Mouse (Mus musculus): Measurements from ENCODE around the gene Auh.

GRCm38 (mm10) chr13:52863436-52863835 lies 66.0 kb downstream of the Auh start:
- no peak for TF ChIP-seq EP300 (IDR thresholded peaks at IDR 0.05; ENCODE audit: low read depth in 1 of 2, low read length in 2 of 2)
- TF ChIP-seq CTCF (IDR thresholded peaks at IDR 0.05 in 2 of 3, conservative IDR thresholded peaks at IDR 0.05 in 1 of 3; ENCODE audit: control insufficient read depth in 1 of 3, insufficient read depth in 1 of 3, low read depth in 2 of 3, low read length in 3 of 3, poor library complexity in 1 of 3, severe bottlenecking in 1 of 3) = no peak
- no peak for TF ChIP-seq MEF2A (IDR thresholded peaks at IDR 0.05; ENCODE audit: extremely low read depth, insufficient replicate concordance, low read depth, low read length, poor library complexity, severe bottlenecking)
- TF ChIP-seq JUND (IDR thresholded peaks at IDR 0.05; ENCODE audit: low read depth, low read length) = no peak
- no peak for TF ChIP-seq BHLHE40 (IDR thresholded peaks at IDR 0.05; ENCODE audit: borderline replicate concordance, low read depth, low read length)
- no peak for TF ChIP-seq CHD1 (IDR thresholded peaks at IDR 0.05; ENCODE audit: low read depth, low read length)
- TF ChIP-seq ZMIZ1 (IDR thresholded peaks at IDR 0.05; ENCODE audit: low read depth, low read length) = no peak
- no peak for TF ChIP-seq TCF12 (IDR thresholded peaks at IDR 0.05; ENCODE audit: low read depth, low read length)
- no peak for TF ChIP-seq POLR2A (IDR thresholded peaks at IDR 0.05; ENCODE audit: control insufficient read depth in 1 of 2, insufficient read depth in 1 of 2, low read depth in 1 of 2, low read length in 2 of 2, poor library complexity in 1 of 2)
- no peak for TF ChIP-seq UBTF (IDR thresholded peaks at IDR 0.05; ENCODE audit: borderline replicate concordance, insufficient read depth, low read depth, low read length)
- no peak for TF ChIP-seq USF1 (IDR thresholded peaks at IDR 0.05; ENCODE audit: low read depth, low read length)
